Mouse (Mus musculus): Measurements from ENCODE around the gene Insig2. TPM values are rescaled to one million over a fixed set of nuclear protein-coding genes. Genes with fewer than 3 reads are reported as not detected.

The Insig2 gene
- polyA plus RNA-seq, 1 experiment = 11.2 TPM

DNA sequence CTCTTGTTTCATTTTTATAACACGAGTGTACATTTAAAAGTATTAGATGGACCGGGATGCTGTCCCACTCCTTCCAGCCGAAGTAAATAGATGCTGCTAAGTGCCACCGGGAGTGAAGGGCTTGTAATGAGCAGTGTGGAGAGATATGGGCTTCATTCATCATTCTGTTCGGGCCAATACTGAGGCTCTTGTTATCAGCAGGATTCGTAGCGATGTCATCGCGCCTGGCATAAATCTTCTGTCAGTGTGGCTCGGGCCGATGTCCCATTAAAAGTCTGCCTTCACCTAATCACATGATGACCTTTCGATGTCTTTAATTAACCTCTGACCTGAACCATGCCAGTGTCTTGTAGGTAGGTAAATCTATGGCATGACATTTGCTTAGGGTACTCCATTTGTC lies 39.1 kb upstream of the Insig2 start:
- no peak for TF ChIP-seq CTCF (IDR thresholded peaks at IDR 0.05; ENCODE audit: extremely low read depth, insufficient read depth, insufficient read length, insufficient replicate concordance)
- no peak for TF ChIP-seq POLR2A (IDR thresholded peaks at IDR 0.05; ENCODE audit: low read depth, low read length)
- H3K27ac ChIP-seq (ENCODE audit: insufficient read depth, low read length) = no peak overlapping the region
- no peak overlapping the region for H3K4me3 ChIP-seq (ENCODE audit: extremely low read depth, insufficient read depth, insufficient read length)
- H3K36me3 ChIP-seq (ENCODE audit: control insufficient read depth, insufficient read depth, low read length) = no peaks in the 10 kb centered on the region
- DNase-seq (ENCODE audit: low read depth in 1 of 2, low spot score in 2 of 2) = no peak
- WGBS = 79% methylated on average over 12 of the region's 12 CpGs
- H3K27me3 ChIP-seq (ENCODE audit: control insufficient read depth, insufficient read depth, low read length) = no peaks in the 10 kb centered on the region
- no peaks in the 10 kb centered on the region for H3K4me1 ChIP-seq (ENCODE audit: control insufficient read depth, insufficient read depth, insufficient read length)

- 80% methylated on average over 9 of the region's 9 CpGs for WGBS
- TF ChIP-seq POLR2A (IDR thresholded peaks at IDR 0.05; ENCODE audit: low read depth, low read length) (no peak), CTCF (IDR thresholded peaks at IDR 0.05; ENCODE audit: extremely low read depth, insufficient read depth, insufficient read length, insufficient replicate concordance) (no peak)
Observed at GRCm38 (mm10) chr1:121367257-121367656, 34.9 kb upstream of the Insig2 start.

GRCm38 (mm10) chr1:121360561-121360960 lies 28.2 kb upstream of the Insig2 start:
- Histone ChIP-seq H3K36me3 (ENCODE audit: control insufficient read depth, insufficient read depth, low read length) (no peaks in the 10 kb centered on the region), H3K4me3 (ENCODE audit: extremely low read depth, insufficient read depth, insufficient read length) (no peak overlapping the region), H3K27me3 (ENCODE audit: control insufficient read depth, insufficient read depth, low read length) (no peaks in the 10 kb centered on the region), H3K4me1 (ENCODE audit: control insufficient read depth, insufficient read depth, insufficient read length) (no peaks in the 10 kb centered on the region), H3K27ac (ENCODE audit: insufficient read depth, low read length) (no peak overlapping the region)
- WGBS = 66% methylated on average over 4 of the region's 4 CpGs
- DNase-seq (ENCODE audit: low read depth in 1 of 2, low spot score in 2 of 2) = no peak
- TF ChIP-seq CTCF (IDR thresholded peaks at IDR 0.05; ENCODE audit: extremely low read depth, insufficient read depth, insufficient read length, insufficient replicate concordance) = no peak
- no peak for TF ChIP-seq POLR2A (IDR thresholded peaks at IDR 0.05; ENCODE audit: low read depth, low read length)

More at GRCm38 (mm10) chr1:121367257-121367656, 34.9 kb upstream of the Insig2 start:
- DNase-seq (ENCODE audit: low read depth in 1 of 2, low spot score in 2 of 2) = no peak
- Histone ChIP-seq H3K27me3 (ENCODE audit: control insufficient read depth, insufficient read depth, low read length) (no peaks in the 10 kb centered on the region), H3K27ac (ENCODE audit: insufficient read depth, low read length) (no peak overlapping the region), H3K4me1 (ENCODE audit: control insufficient read depth, insufficient read depth, insufficient read length) (no peaks in the 10 kb centered on the region), H3K4me3 (ENCODE audit: extremely low read depth, insufficient read depth, insufficient read length) (no peak overlapping the region), H3K36me3 (ENCODE audit: control insufficient read depth, insufficient read depth, low read length) (no peaks in the 10 kb centered on the region)

GRCm38 (mm10) chr1:121359680-121360079 lies 27.3 kb upstream of the Insig2 start:
- H3K36me3 ChIP-seq (ENCODE audit: control insufficient read depth, insufficient read depth, low read length) = no peaks in the 10 kb centered on the region
- DNase-seq (ENCODE audit: low read depth in 1 of 2, low spot score in 2 of 2) = no peak
- 89% methylated on average over 12 of the region's 12 CpGs for WGBS
- H3K27me3 ChIP-seq (ENCODE audit: control insufficient read depth, insufficient read depth, low read length) = no peaks in the 10 kb centered on the region
- no peaks in the 10 kb centered on the region for H3K4me1 ChIP-seq (ENCODE audit: control insufficient read depth, insufficient read depth, insufficient read length)
- H3K27ac ChIP-seq (ENCODE audit: insufficient read depth, low read length) = no peak overlapping the region
- TF ChIP-seq POLR2A (IDR thresholded peaks at IDR 0.05; ENCODE audit: low read depth, low read length) (no peak), CTCF (IDR thresholded peaks at IDR 0.05; ENCODE audit: extremely low read depth, insufficient read depth, insufficient read length, insufficient replicate concordance) (no peak)
- H3K4me3 ChIP-seq (ENCODE audit: extremely low read depth, insufficient read depth, insufficient read length) = no peak overlapping the region

GRCm38 (mm10) chr1:121353779-121354178 lies 21.4 kb upstream of the Insig2 start:
- no peak for DNase-seq (ENCODE audit: low read depth in 1 of 2, low spot score in 2 of 2)
- H3K36me3 ChIP-seq (ENCODE audit: control insufficient read depth, insufficient read depth, low read length) = no peaks in the 10 kb centered on the region
- TF ChIP-seq CTCF (IDR thresholded peaks at IDR 0.05; ENCODE audit: extremely low read depth, insufficient read depth, insufficient read length, insufficient replicate concordance) (no peak), POLR2A (IDR thresholded peaks at IDR 0.05; ENCODE audit: low read depth, low read length) (no peak)
- no peak overlapping the region for H3K4me3 ChIP-seq (ENCODE audit: extremely low read depth, insufficient read depth, insufficient read length)
- no peaks in the 10 kb centered on the region for H3K4me1 ChIP-seq (ENCODE audit: control insufficient read depth, insufficient read depth, insufficient read length)
- H3K27ac ChIP-seq (ENCODE audit: insufficient read depth, low read length) = no peak overlapping the region
- H3K27me3 ChIP-seq (ENCODE audit: control insufficient read depth, insufficient read depth, low read length) = no peaks in the 10 kb centered on the region

DNA sequence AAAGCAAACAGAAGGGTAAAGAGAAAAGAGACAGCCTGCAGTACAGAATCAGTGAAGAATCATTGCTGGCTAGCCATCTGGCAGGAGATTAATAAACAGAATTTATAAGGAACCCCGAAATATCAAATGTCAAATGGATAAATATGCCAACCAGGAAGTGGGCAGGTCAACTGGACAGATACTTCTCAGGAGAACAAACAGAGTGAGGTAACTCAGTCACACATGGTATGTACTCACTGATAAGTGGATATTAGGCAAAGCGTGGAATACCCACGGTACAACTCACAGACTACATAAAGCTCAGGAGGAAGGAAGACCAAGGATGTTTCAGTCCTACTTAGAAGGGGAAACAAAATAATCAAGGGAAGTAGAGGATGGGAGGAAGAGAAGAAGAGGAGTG lies 18.6 kb upstream of the Insig2 start:
- DNase-seq (ENCODE audit: low read depth in 1 of 2, low spot score in 2 of 2) = no peak
- Histone ChIP-seq H3K27me3 (ENCODE audit: control insufficient read depth, insufficient read depth, low read length) (no peaks in the 10 kb centered on the region), H3K4me1 (ENCODE audit: control insufficient read depth, insufficient read depth, insufficient read length) (no peaks in the 10 kb centered on the region), H3K4me3 (ENCODE audit: extremely low read depth, insufficient read depth, insufficient read length) (no peak overlapping the region), H3K27ac (ENCODE audit: insufficient read depth, low read length) (no peak overlapping the region), H3K36me3 (ENCODE audit: control insufficient read depth, insufficient read depth, low read length) (no peaks in the 10 kb centered on the region)
- 88% methylated on average over 3 of the region's 3 CpGs for WGBS
- no peak for TF ChIP-seq POLR2A (IDR thresholded peaks at IDR 0.05; ENCODE audit: low read depth, low read length)
- no peak for TF ChIP-seq CTCF (IDR thresholded peaks at IDR 0.05; ENCODE audit: extremely low read depth, insufficient read depth, insufficient read length, insufficient replicate concordance)

- H3K27me3 ChIP-seq (ENCODE audit: control insufficient read depth, insufficient read depth, low read length) = no peaks in the 10 kb centered on the region
- no peak for DNase-seq (ENCODE audit: low read depth in 1 of 2, low spot score in 2 of 2)
- H3K4me3 ChIP-seq (ENCODE audit: extremely low read depth, insufficient read depth, insufficient read length) = no peak overlapping the region
- no peak for TF ChIP-seq CTCF (IDR thresholded peaks at IDR 0.05; ENCODE audit: extremely low read depth, insufficient read depth, insufficient read length, insufficient replicate concordance)
- TF ChIP-seq POLR2A (IDR thresholded peaks at IDR 0.05; ENCODE audit: low read depth, low read length) = no peak
- 93% methylated on average over 13 of the region's 13 CpGs for whole genome bisulfite sequencing
- no peaks in the 10 kb centered on the region for H3K4me1 ChIP-seq (ENCODE audit: control insufficient read depth, insufficient read depth, insufficient read length)
- H3K36me3 ChIP-seq (ENCODE audit: control insufficient read depth, insufficient read depth, low read length) = no peaks in the 10 kb centered on the region
- H3K27ac ChIP-seq (ENCODE audit: insufficient read depth, low read length) = no peak overlapping the region
Observed at GRCm38 (mm10) chr1:121350616-121351015, 18.2 kb upstream of the Insig2 start.

Measured in spleen, adult 2 months (tissue).